Mouse (Mus musculus) spleen, postnatal 36 days (tissue): ENCODE measurements around the gene Tceanc.

Experiments used
- DNase-seq, 2 experiments: peaks; one replicate each; pipeline ENCODE4 v3.0.0; 2022; ENCODE audit warnings: low spot score in 2 of 2, mixed read lengths in 1 of 2

The Tceanc gene

GRCm38 (mm10) chrX:166518345-166518744 lies at the start of gene Tceanc:
Tceanc (minus strand) TSS chrX:166518567.
- no peak for DNase-seq

- DNase-seq: no peak
Measured at GRCm38 (mm10) chrX:166565983-166566382, 47.6 kb upstream of the Tceanc start.

GRCm38 (mm10) chrX:166565401-166565800 lies 47.0 kb upstream of the Tceanc start:
- DNase-seq: no peak

GRCm38 (mm10) chrX:166564900-166565299 lies 46.5 kb upstream of the Tceanc start:
- no peak for DNase-seq

GRCm38 (mm10) chrX:166559333-166559732 lies 41.0 kb upstream of the Tceanc start:
- no peak for DNase-seq

- no peak for DNase-seq
Measured at GRCm38 (mm10) chrX:166552355-166552754, 34.0 kb upstream of the Tceanc start.

- no peak for DNase-seq
Measured at GRCm38 (mm10) chrX:166546495-166546894, 28.1 kb upstream of the Tceanc start.

- no peak for DNase-seq
Measured at GRCm38 (mm10) chrX:166535138-166535537, 16.8 kb upstream of the Tceanc start.

GRCm38 (mm10) chrX:166533432-166533831 lies 15.1 kb upstream of the Tceanc start:
- no peak for DNase-seq

GRCm38 (mm10) chrX:166531671-166532070 lies 13.3 kb upstream of the Tceanc start:
- no peak for DNase-seq

- DNase-seq: no peak
Measured at GRCm38 (mm10) chrX:166528126-166528525, 9.8 kb upstream of the Tceanc start.

- no peak for DNase-seq
Measured at GRCm38 (mm10) chrX:166525637-166526315, 7.4 kb upstream of the Tceanc start.

GRCm38 (mm10) chrX:166520782-166521181 lies 2.4 kb upstream of the Tceanc start:
- DNase-seq: no peak

- no peak for DNase-seq
Measured at GRCm38 (mm10) chrX:166516631-166517030, 1.7 kb downstream of the Tceanc start.

- no peak for DNase-seq
Measured at GRCm38 (mm10) chrX:166515923-166516322, 2.4 kb downstream of the Tceanc start.

- DNase-seq: peak; percentile 6 to 8
Measured at GRCm38 (mm10) chrX:166514035-166514434, 4.3 kb downstream of the Tceanc start.

GRCm38 (mm10) chrX:166512071-166512470 lies 6.3 kb downstream of the Tceanc start:
- no peak for DNase-seq

- DNase-seq: no peak
Measured at GRCm38 (mm10) chrX:166511107-166511506, 7.3 kb downstream of the Tceanc start.

- DNase-seq: peak; percentile 95 to 96
Measured at GRCm38 (mm10) chrX:166509761-166510738, 8.3 kb downstream of the Tceanc start.

- no peak for DNase-seq
Measured at GRCm38 (mm10) chrX:166504421-166504820, 13.9 kb downstream of the Tceanc start.

GRCm38 (mm10) chrX:166499496-166500190 lies 18.7 kb downstream of the Tceanc start:
- DNase-seq: no peak

- DNase-seq: no peak
Measured at GRCm38 (mm10) chrX:166497771-166498170, 20.6 kb downstream of the Tceanc start.
